Mouse (Mus musculus): Measurements from ENCODE around the gene Igfl3. TPM values are rescaled to one million over a fixed set of nuclear protein-coding genes. Genes with fewer than 3 reads are reported as not detected.

Igfl3 gene
- not detected for total RNA-seq (2021)
- not detected in 2 replicates for polyA plus RNA-seq (2012; rRNA removed)
- long read RNA-seq: 0 reads

DNA sequence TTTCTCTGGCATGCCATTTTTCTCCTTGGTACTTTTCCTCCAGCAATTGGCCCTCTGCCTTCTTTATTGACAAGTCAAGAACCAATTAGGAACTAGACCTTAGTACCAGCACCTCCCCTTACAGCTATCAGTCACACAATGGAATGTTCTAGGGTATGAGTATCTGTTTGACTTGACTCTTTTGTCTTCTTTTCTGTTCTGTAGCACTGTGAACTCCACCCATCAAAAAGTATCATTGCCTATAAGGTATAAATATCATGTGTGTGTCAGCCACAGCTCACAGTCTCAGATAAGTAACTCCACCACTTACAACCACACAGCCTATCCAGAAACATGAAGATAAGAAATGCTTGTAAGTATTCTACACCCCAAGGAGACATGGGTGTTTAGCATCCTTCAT lies at the start of gene Igfl3:
Igfl3 (plus strand) TSS at position 301 of the 400 bp plus-strand sequence.
- DNase-seq: no peak

DNA sequence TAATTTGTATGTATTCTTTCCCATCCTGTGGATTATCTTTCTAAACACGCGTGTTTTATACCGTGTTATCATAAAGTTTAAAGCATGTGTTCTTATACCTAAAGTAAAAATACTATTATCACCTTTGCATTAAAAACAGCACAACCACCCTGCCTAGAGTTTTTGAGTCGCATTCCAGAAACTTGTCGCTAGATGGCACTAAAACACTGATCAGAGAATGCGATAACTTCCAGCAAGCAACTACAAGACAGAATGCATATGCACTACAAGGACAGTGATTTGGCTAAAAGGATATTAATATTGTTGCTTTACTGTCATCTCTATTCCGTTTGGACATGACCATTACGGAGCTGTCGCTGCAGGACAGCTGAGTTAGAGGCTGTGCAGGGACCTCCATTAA lies 34.6 kb downstream of the Igfl3 start:
- peak; percentile 5 for DNase-seq

DNA sequence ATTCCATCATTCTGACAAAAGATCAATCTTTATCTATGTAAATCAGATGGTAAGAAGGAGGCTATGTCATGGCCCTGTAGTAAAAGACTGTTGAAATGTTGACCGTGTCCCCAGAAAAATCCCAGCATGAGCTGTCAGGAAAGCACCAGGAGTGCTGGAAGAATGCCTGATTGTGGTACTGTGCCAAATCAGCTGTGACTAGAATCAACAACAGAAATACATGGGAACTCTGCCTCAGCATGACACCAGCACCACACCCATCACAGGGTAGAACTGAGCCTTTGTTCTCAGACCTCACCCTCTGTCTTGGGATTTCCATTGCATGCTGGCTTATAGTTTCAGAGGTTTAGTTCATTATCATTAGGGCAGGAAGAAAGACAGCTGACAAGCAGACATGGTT lies 38.4 kb downstream of the Igfl3 start:
- no peak for DNase-seq

Other genes with a start within 250 kb of the Igfl3 start
- gene Ceacam11, start 204.4 kb upstream of the Igfl3 start, total RNA-seq (2021): not detected
- gene Ceacam11, start 204.4 kb upstream of the Igfl3 start, polyA plus RNA-seq (2012; rRNA removed): not detected in 2 replicates
- not detected for gene Ceacam13, start 166.6 kb upstream of the Igfl3 start, total RNA-seq (2021)
- gene Ceacam13, start 166.6 kb upstream of the Igfl3 start, polyA plus RNA-seq (2012; rRNA removed): not detected in 2 replicates
- not detected for gene Ceacam12, start 110.6 kb upstream of the Igfl3 start, total RNA-seq (2021)
- gene Ceacam12, start 110.6 kb upstream of the Igfl3 start, polyA plus RNA-seq (2012; rRNA removed): not detected in 2 replicates
- not detected for gene Mill1, start 68.9 kb downstream of the Igfl3 start, total RNA-seq (2021)
- not detected in 2 replicates for gene Mill1, start 68.9 kb downstream of the Igfl3 start, polyA plus RNA-seq (2012; rRNA removed)
- gene Psg18, start 178.5 kb downstream of the Igfl3 start, total RNA-seq (2021): not detected
- gene Psg18, start 178.5 kb downstream of the Igfl3 start, polyA plus RNA-seq (2012; rRNA removed): not detected in 2 replicates